Mouse (Mus musculus): ENCODE results near the gene Ush2a. TPM values are rescaled to one million over a fixed set of nuclear protein-coding genes. Genes with fewer than 3 reads are reported as not detected.

The Ush2a gene
- total RNA-seq, 2 experiments from 2014 or later, result 0.10 to 0.15 TPM

- DNase-seq, result no peak
- intact Hi-C loops (cut with DNase I), result no loop called here
Measured at GRCm38 (mm10) chr1:188837613-188838295, 575.9 kb downstream of the Ush2a start.

- DNase-seq, result no peak
- intact Hi-C loops (cut with DNase I), result no loop called here
Measured at GRCm38 (mm10) chr1:188847242-188847641, 585.4 kb downstream of the Ush2a start.

GRCm38 (mm10) chr1:188852776-188853175, 591.0 kb downstream of the Ush2a start:
- no peak for DNase-seq

GRCm38 (mm10) chr1:188854240-188854639, 592.4 kb downstream of the Ush2a start:
- intact Hi-C loops (cut with DNase I), result no loop called here
- DNase-seq, result no peak

More at GRCm38 (mm10) chr1:188852776-188853175, 591.0 kb downstream of the Ush2a start:
- intact Hi-C loops (cut with DNase I), result no loop called here

- intact Hi-C loops (cut with DNase I), result no loop called here
- no peak for DNase-seq
Measured at GRCm38 (mm10) chr1:188855034-188855433, 593.2 kb downstream of the Ush2a start.

GRCm38 (mm10) chr1:188859718-188860117, 597.9 kb downstream of the Ush2a start:
- no peak for DNase-seq
- intact Hi-C loops (cut with DNase I), result no loop called here

- peak in 1 of 2 experiments; percentile 1 for DNase-seq
- intact Hi-C loops (cut with DNase I), result no loop called here
Measured at GRCm38 (mm10) chr1:188865881-188866280, 604.1 kb downstream of the Ush2a start.

GRCm38 (mm10) chr1:188866515-188866914, 604.7 kb downstream of the Ush2a start:
- DNase-seq, result peak in 1 of 2 experiments; percentile 1
- intact Hi-C loops (cut with DNase I), result no loop called here

- DNase-seq, result no peak
- intact Hi-C loops (cut with DNase I), result no loop called here
Measured at GRCm38 (mm10) chr1:188878531-188879055, 616.8 kb downstream of the Ush2a start.

- DNase-seq, result no peak
- intact Hi-C loops (cut with DNase I), result no loop called here
Measured at GRCm38 (mm10) chr1:188896906-188897551, 635.2 kb downstream of the Ush2a start.

GRCm38 (mm10) chr1:188904091-188904490, 642.3 kb downstream of the Ush2a start:
- DNase-seq, result no peak
- intact Hi-C loops (cut with DNase I), result loop anchor here (10.0 kb wide), 1 partner anchor 1459 kb away; no protein-coding TSS in a partner anchor

- DNase-seq, result no peak
Measured at GRCm38 (mm10) chr1:188906175-188906574, 644.4 kb downstream of the Ush2a start.

GRCm38 (mm10) chr1:188910656-188911055, 648.8 kb downstream of the Ush2a start:
- no peak for DNase-seq
- intact Hi-C loops (cut with DNase I), result no loop called here

More at GRCm38 (mm10) chr1:188906175-188906574, 644.4 kb downstream of the Ush2a start:
- intact Hi-C loops (cut with DNase I), result loop anchor here (10.0 kb wide), 1 partner anchor 1461 kb away; no protein-coding TSS in a partner anchor

GRCm38 (mm10) chr1:188919946-188920345, 658.1 kb downstream of the Ush2a start:
- DNase-seq, result no peak
- intact Hi-C loops (cut with DNase I), result no loop called here

GRCm38 (mm10) chr1:188937246-188937780, 675.5 kb downstream of the Ush2a start:
- DNase-seq, result no peak
- intact Hi-C loops (cut with DNase I), result no loop called here

GRCm38 (mm10) chr1:188945326-188945725, 683.5 kb downstream of the Ush2a start:
- intact Hi-C loops (cut with DNase I), result no loop called here
- DNase-seq, result no peak

GRCm38 (mm10) chr1:188946849-188947248, 685.0 kb downstream of the Ush2a start:
- DNase-seq, result no peak
- intact Hi-C loops (cut with DNase I), result no loop called here

- intact Hi-C loops (cut with DNase I), result no loop called here
- DNase-seq, result no peak
Measured at GRCm38 (mm10) chr1:188947794-188948193, 686.0 kb downstream of the Ush2a start.

GRCm38 (mm10) chr1:188948276-188948675, 686.5 kb downstream of the Ush2a start:
- intact Hi-C loops (cut with DNase I), result no loop called here
- peak in 1 of 2 experiments; percentile 4 for DNase-seq

- intact Hi-C loops (cut with DNase I), result no loop called here
- DNase-seq, result no peak
Measured at GRCm38 (mm10) chr1:188951091-188951490, 689.3 kb downstream of the Ush2a start.

GRCm38 (mm10) chr1:188952501-188952900, 690.7 kb downstream of the Ush2a start:
- no peak for DNase-seq
- intact Hi-C loops (cut with DNase I), result no loop called here
